Mouse (Mus musculus): ENCODE data around the gene Tmem41a. TPM values are rescaled to one million over a fixed set of nuclear protein-coding genes. Genes with fewer than 3 reads are reported as not detected.
"Not testable (repeated sequence)": the region's sequence is repeated elsewhere in the genome, so short reads cannot be mapped to it uniquely, and the experiment has no call there.

Gene Tmem41a
- total RNA-seq (2021) = 10 to 100 TPM; 15.6 to 15.9 TPM
- long read RNA-seq, experiment 1, transcript Tmem41a-201 (5 exons, 1,360 nt) = major isoform, 13 of 15 reads
- long read RNA-seq, experiment 1, partial matches to known transcripts = 1 of 15 reads
- long read RNA-seq, experiment 1, other reads (novel, unspliced or antisense) = 0 of 15 reads
- long read RNA-seq, experiment 2, partial matches to known transcripts = 2 of 5 reads
- long read RNA-seq, experiment 2, other reads (novel, unspliced or antisense) = 0 of 5 reads

- peak; percentile 95 for DNase-seq
These were observed at the start of gene Tmem41a for GRCm38 (mm10) chr16:21946761-21947715. Gene Tmem41a (minus strand): TSS chr16:21947552.

GRCm38 (mm10) chr16:21996402-21996801 lies 49.0 kb upstream of the Tmem41a start:
- no peak for DNase-seq

GRCm38 (mm10) chr16:21995304-21995703 lies 48.0 kb upstream of the Tmem41a start, which contains the start of gene Liph:
Gene Liph (minus strand): TSS chr16:21995663.
- peak; percentile 32 for DNase-seq

GRCm38 (mm10) chr16:21991774-21992173 lies 44.4 kb upstream of the Tmem41a start:
- no peak for DNase-seq

DNA sequence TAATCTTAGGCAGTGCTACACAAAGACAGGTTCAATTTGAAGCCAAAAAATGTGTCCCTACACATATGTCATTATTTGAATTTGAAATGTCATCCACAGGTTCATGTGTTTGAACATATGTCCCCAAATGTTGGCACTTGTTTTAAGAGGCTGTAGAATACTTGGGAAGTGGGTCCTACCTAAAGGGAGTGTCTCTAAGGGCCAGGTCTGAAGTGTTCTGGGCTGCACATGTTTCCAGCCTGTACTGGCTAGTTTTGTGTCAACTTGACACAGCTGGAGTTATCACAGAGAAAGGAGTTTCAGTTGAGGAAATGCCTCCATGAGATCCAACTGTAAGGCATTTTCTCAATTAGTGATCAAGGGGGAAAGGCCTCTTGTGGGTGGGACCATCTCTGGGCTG lies 43.5 kb upstream of the Tmem41a start:
- not testable (repeated sequence) for DNase-seq

- no peak for DNase-seq
These were observed 40.6 kb upstream of the Tmem41a start for GRCm38 (mm10) chr16:21987956-21988355.

DNA sequence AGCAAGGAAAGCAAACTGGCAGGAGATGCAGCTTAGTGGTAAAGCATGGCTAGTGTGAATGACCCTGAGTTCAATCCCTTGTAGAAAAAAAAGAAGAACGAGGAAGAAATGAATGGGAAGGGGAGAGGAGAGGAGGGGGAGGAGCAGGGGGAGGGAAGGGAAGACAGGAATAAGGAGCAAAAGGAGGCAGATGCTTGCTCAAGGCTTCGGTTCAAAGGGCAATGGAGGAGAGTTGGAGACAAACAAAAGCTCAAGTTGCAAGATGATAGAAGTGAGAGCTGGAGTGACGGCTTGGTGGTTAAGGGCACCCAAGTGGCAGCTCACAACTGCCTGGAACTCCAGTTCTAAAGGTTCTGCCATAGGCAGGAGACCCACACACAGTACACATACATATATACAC lies 38.8 kb upstream of the Tmem41a start:
- DNase-seq = no peak

GRCm38 (mm10) chr16:21984091-21984490 lies 36.7 kb upstream of the Tmem41a start:
- DNase-seq = no peak

DNA sequence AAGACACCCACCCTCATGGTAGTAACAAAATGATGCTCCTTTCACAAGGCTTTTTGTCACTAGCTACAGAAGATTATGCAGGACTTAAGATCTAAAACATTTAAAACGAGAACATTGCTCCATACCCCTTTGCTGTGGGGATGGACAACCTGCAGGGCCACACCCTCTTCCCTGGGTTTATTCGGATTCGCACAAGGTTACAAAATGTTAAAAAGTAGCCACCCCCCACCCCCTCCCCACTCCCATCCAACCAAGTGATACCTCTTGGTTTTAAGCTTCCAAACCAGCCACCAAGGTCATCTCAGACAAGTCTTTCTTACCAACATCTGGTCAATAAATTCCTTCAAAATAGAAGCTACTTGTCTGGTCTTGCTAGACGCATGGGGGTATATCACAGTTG lies 36.2 kb upstream of the Tmem41a start:
- DNase-seq = no peak

DNA sequence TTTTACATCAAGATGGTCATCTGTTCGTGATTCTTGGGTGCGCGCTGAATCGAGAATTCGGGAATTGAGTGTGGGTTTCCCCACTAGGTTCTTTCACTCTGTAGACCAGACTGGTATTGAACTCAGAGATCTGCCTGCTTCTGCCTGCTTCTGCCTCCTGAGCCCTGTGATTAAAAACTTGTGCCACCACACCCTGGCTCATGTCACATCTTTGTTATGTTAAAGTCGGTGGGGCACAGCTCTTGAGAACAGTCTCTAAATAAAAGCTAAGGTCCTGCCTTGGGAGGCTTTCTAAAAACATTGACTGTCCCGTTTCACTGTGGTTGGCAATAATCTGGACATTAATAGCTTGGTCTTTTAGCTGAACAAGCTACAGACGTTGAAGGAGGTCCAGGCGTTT lies 35.8 kb upstream of the Tmem41a start:
- DNase-seq = no peak

- no peak for DNase-seq
These were observed 30.0 kb upstream of the Tmem41a start for GRCm38 (mm10) chr16:21977347-21977746.

DNA sequence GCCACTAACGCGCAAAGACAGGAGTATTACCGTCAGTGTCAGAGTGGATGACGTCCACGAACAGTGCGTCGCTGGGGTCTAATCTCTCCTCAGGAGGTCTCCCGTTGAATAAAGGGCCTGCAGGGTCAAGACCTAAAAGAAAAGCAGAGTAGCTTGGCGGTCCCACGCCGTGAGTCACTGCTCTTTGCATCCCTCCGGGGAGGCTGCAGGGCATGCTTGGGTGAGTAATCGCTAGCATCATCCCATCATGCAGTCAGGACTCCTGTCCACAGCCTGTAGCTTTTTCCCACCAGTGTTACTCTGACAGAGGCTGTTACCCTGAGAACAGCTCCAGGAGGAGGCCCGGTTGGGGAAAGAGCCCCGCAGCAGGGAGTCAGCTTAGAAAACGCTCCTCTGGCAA lies 28.9 kb upstream of the Tmem41a start:
- peak; percentile 37 for DNase-seq

DNA sequence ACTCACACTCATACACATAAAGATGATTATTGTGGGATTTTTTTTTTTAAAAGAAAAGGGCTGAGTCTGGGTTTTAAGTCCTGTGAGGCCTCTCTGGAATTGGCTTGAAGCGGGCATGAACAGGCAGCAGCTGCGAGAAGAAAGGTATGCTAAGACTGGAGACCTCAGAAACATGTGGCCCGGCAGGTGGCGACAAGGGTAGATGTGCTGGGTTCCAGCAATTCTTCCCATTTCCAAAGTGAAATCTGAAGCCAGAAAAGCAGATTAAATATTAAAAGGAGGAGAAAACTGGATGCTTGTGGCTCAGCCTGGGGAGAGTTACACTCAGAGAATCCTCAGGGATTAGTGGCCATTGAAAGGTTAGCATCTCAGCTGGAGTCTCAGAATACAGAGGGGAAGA lies 24.1 kb upstream of the Tmem41a start:
- no peak for DNase-seq

GRCm38 (mm10) chr16:21970536-21970935 lies 23.2 kb upstream of the Tmem41a start:
- peak; percentile 17 for DNase-seq

DNA sequence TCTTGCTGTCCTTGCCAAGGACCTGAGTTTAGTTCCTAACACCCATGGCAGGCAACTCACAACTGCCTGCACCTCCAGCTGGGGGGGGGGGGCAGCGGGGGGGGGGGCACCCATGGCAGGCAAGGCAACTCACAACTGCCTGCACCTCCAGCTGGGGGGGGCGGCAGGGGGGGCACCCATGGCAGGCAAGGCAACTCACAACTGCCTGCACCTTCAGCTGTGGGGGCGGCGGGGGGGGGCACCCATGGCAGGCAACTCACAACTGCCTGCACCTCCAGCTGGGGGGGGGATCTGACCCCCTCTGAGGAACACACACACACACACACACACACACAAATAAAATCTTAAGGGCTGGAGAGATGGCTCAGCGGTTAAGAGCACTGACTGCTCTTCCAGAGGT lies 22.5 kb upstream of the Tmem41a start:
- DNase-seq = no peak

DNA sequence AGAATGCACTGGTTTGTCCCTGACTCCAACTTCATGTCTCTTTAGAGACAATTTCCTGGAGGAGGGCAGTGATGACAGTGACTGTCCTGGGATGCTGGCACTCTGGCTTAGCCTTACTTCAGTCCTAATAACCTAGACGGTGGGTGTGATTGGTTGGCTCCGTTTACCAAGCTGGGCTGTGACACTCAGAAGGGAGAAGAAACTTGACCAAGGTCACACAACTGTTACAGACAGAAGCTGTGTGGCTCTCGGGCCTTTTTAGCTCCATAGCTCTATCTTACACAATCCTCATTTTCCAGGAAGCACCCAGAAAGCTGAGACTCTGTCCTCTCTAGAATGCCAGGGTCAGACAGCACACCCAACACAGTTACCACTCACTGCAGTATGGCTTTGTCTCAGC lies 18.2 kb upstream of the Tmem41a start:
- DNase-seq = peak; percentile 11

DNA sequence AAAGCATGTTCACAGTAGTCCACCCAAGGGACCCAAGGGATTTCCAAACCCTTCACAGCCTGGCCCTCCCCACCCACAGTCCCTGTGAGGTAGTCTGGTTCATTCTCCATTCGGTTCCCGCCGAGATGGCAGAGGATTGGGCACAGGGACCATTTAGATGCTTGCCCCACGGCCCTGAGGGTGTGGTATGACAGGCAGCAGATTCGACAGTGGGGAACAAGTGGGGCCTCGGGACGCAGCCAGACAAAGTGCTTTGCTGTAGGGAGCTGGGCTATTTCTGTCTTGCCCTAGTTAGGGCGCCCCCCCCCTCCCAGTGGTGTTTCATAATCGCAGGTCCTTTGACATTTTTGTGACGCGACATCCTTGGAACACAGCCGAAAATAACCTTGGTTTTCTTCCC lies 8.2 kb upstream of the Tmem41a start:
- DNase-seq = peak; percentile 71

DNA sequence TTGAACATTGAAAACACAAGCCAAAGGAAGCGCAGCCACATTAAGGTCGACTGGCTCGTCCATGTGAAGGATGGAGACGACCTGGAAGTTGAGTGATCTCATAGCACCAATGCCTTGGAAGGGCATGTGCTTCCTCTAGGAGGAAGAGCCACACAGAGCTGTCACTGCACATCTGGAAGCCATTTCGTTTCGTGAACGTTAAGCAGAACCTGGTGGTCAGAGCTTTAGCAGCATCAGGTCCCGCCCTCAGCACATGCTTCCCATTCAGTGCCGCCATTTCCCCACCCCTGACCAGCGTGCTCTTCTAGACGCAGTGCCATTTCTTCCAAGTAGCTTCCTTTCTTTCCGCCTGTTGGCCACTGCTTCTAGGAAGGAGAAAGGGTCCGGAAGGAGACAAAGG lies 18.9 kb downstream of the Tmem41a start:
- DNase-seq = no peak

- no peak for DNase-seq
These were observed 30.7 kb downstream of the Tmem41a start for GRCm38 (mm10) chr16:21916681-21917080.

GRCm38 (mm10) chr16:21913347-21913746 lies 34.0 kb downstream of the Tmem41a start:
- no peak for DNase-seq

- DNase-seq = not testable (repeated sequence)
These were observed 38.4 kb downstream of the Tmem41a start for GRCm38 (mm10) chr16:21908906-21909305.

- DNase-seq = no peak
These were observed 40.5 kb downstream of the Tmem41a start for GRCm38 (mm10) chr16:21906902-21907301.

DNA sequence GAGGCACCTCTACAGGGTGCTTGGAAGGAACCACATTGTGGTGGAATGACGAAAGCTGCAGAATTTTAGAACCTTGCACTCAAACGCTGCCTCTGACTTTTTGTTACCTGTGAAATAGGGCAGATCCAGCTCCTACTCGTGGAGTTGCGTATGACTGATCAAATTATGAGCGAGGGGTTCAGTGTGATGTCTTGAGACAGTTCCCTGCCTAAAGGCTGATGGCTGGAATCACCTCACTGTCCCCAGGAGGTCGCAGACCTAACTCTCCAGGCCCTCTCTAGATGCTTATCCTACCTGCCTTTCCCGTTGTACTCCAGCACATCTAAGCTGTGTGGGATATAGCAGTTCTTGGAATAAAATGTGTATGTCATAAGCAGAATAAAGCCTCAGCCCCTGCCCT lies 41.4 kb downstream of the Tmem41a start:
- DNase-seq = no peak
